Mouse (Mus musculus) kidney, postnatal 14 days (tissue): ENCODE data around the gene Akr1c13.
"Not testable (repeated sequence)": the region's sequence is repeated elsewhere in the genome, so short reads cannot be mapped to it uniquely, and the experiment has no call there.

Experiments
- DNase-seq: peaks from one replicate; pipeline ENCODE4 v3.0.0; 2022; ENCODE audit warnings: mixed read lengths

Akr1c13 gene

DNA sequence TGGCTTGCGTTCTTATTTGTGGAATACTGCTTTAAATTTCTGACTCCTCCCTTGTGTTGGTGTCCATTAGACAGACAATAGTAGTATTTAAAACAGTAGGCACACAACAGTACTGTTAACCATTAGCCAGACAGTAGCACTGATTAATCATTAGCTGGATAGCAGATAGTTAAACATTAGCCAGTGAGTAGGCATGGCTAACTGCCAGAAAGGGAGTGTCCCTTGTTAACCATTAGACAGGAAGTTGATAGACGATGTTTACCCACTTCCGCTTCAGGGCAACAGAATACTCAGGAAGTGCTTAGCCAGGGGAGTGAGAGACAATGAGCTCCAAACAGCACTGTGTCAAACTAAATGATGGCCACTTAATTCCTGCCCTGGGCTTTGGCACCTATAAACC, at the start of gene Akr1c13:
Gene Akr1c13 (plus strand): TSS at position 247 of the 400 bp plus-strand sequence.
- DNase-seq, result peak; percentile 69

DNA sequence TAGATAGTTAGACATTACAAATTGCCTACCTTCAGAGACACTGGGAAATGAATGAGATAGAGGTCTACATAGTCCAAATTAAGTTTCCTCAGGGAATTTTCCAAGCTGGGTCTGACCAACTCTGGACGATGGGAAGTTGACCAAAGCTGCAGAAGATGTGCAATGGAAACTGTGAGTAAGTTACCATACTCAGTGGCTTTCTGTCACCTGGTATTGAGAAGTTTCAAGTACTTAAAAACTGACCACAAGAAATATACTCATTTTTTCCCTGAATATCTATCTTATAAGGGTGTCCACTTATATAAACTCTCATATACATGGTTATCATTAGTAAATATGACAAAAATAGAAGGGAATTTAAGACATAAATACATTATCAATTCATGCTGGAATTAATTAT, 46.7 kb upstream of the Akr1c13 start:
- DNase-seq, result no peak

DNA sequence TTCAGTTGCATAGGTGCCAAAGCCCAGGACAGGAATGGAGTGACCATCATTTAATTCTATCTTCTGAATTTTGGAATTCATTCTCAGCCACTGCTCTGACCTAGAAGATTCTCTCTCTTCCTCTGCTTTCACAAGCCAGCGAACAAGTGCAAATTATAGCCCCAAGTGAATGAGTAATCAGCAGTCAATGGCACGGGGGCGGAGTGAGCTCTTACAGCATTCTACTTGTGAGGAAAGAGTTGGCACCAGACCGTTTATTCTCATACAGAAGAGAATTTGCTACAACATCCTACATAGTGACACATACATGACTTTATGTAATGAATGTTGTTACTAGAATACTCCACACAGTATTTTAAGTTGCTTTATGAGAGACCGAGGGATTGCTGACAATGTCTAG, 40.4 kb upstream of the Akr1c13 start, which contains the start of gene Akr1c18:
Gene Akr1c18 (minus strand): TSS at position 137 of the 400 bp plus-strand sequence.
- DNase-seq, result peak; percentile 4

- no peak for DNase-seq
Observed at GRCm38 (mm10) chr13:4152908-4153307, 38.0 kb upstream of the Akr1c13 start.

- no peak for DNase-seq
Observed at GRCm38 (mm10) chr13:4153593-4153992, 37.4 kb upstream of the Akr1c13 start.

DNA sequence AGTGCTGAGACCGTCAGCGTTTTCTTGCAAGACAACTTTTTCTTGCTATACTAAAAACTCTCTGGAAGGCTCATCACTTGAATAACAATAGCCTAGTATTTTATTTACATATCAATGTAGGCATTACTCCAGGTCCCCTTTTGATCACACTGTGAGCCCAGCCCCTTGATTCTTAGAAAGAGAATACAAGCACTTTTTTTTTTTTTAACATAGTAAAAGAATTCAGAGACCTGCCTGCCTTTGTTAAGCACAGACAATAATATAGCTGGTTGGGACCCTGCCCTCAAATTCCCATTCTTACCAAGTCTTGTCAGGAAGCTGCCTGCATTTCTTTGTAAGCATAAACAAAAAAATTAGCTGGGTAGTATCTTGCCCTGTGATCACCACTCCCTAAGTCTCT, 35.7 kb upstream of the Akr1c13 start:
- DNase-seq, result no peak

DNA sequence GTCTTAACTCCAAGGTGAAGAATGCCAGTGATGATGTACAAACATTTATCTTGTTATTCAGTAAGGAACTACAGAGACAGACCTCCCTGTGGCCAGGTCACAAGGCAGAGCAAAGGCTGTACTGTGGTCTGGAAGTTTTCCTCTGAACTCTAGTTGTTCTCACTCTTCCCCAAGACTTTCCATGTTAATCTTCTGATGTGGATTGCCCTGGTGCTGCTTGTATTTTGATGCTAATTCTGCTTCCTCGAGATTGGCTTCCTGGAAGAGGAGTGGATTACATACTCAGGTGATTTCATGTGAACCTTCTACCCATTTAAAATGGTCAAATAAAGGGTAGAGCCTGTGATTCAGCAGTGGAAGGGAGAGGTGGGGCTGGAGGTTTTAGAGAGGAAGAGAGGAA, 22.9 kb upstream of the Akr1c13 start:
- DNase-seq, result no peak

GRCm38 (mm10) chr13:4172978-4173377, 18.0 kb upstream of the Akr1c13 start:
- no peak for DNase-seq

DNA sequence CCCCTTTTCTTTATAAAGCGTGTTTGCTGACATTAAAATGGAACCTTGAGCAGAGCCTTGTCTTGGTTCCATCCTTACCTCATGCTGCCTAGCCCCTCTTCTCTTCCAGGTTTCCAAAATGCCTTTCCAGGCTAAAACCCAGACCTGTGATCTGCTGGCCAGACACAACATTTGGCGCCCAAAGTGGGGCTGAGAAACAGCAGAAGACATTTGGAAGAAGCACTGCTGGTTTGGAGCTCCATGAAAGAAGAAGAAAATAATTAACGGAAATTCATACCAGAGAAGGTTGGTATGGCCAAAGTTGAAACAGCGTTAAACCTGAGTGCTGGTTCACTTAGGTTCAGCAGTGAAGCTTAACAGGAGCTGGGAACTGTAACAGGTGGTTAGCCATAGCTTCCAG, 9.6 kb upstream of the Akr1c13 start:
- not testable (repeated sequence) for DNase-seq

DNA sequence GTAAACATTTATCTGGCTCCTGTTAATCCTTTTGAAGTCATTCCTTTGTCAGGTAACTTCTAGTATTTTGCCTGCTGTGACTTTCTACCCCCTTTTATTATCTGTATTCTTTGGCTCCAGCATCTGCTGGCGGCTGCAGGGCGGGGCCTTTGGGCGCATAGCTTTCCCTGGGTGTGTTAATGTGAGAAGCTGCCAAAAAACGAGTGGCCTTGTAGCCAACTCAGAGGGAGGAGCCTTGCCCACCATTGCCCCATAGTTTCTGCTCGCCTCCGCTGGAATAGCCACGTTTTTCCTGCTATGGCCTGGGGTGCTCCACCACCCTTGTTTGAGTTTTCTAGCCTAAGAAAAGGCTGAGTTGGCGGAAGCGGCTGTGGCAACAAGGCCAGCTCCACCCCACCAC, 7.8 kb upstream of the Akr1c13 start:
- DNase-seq, result no peak

DNA sequence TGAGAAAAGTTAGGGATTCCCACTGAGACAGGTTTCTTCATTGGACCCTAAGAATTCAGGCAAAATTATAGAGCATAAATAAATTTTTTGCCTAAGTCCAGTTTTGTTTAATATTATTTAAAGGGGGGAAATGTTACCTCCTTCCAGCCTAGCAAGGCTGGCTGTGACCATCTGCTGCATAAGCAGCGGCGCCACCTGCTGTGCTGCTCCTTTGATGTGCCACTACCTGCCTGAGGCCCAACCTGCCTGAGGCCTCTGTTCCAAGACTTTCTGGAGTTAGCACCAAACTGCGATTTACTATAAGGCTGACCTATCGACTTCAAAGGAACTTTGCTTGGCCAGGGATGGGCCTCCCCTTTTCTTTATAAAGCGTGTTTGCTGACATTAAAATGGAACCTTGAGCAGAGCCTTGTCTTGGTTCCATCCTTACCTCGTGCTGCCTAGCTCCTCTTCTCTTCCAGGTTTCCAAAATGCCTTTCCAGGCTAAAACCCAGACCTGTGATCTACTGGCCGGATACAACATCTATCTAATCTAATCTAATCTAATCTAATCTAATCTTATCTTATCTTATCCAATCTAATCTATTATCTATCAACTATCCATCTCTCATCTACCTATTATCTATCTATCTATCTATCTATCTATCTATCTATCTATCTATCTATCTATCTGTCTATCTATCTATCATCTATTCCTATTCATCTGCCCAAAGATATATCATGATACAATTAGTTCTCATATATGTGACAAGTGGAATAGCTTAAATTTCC, 4.1 kb upstream of the Akr1c13 start:
- DNase-seq, result peak; percentile 22

- DNase-seq, result peak; percentile 51
Observed at GRCm38 (mm10) chr13:4188174-4188573, 2.8 kb upstream of the Akr1c13 start.

DNA sequence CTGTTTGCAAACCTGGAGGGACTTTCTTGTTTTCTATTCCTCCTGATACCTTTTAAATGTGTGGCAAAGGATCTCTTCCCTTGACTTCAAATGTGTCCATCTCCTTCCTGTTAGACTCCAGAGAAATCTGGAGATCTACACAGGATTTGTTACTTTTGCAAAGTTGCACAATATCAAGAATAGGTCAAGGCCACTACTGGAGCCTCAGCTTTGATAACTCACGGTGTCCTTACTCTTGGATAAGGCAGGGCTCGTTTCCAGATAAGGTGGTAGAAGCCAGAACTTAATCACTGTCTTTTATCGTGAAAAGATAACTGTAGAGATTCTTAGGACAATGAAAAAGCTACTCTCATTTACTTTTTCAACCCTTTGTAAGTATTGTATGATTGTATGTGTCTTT, 1.6 kb downstream of the Akr1c13 start:
- no peak for DNase-seq

GRCm38 (mm10) chr13:4206147-4206903, 15.4 kb downstream of the Akr1c13 start:
- DNase-seq, result no peak

DNA sequence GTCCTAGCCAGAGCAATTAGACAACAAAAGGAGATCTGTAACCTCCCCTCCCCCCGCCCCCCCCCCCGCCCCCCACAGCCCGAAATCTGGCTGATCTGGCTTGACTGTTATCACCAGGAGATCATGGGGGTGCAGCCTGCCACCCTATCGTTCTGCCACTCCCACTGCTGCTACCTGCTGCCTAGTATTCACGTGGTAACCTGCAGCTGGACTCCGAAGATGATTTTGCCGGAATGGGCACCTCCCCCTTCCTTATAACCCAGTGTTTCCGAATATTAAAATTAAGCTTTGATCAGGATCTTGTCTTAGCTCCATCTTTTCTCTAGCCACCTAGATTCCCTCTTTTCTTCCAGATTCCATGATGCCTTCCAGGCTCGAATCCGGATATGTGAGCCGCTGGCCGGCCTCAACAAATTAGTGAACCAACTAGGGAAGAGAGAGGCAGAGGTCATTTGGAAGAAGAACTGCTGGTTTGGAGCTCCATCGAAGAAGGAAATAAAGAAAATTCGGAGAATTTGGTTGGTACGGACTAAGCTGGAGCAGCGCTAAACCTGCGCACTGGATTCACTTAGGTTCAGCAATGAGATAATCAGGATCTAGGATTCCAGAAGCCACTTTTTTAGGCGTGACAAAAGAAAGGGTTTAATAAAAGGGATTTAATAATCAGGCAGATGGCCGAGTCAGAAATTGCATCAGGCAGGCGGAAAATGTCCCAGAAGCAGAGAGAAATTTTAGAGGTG, 20.8 kb downstream of the Akr1c13 start:
- DNase-seq, result no peak

DNA sequence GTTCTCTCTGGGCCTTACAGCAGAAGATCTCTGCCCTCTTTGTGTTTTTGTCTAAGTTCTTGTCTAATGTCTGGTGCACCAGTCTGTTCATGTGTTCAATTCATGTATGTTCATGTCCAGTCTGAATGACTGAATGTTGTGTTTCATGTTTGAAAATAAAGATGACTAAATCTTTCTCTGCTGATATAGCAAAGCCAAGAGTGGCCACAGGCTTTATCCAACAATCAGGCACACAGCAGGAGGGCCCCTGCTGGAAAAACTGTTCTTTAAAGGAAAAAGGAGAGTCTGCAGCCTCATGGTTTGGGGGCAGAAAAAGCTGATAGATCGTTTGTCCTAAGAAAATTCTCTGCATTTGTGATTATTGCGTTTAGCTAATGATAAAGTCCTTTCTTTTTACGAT, 21.4 kb downstream of the Akr1c13 start:
- no peak for DNase-seq

DNA sequence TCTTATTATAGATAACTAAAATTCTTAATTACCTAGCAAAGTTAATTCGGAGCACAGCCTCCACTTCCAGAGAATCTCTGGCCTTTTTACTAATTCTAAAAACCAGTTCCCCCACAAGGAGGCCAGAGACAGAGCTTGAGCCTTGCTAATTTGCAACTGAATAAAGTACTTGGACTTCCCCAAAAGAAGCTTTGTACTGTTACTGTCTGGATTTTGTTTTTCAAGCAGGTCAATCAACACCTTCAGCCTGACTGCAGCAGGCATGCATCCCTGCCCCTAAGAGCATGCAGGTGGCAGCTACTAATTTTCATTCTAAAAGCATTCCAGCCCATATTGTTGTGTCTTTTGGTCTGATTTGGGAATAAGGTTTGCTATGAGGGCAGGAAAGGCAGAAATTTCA, 24.5 kb downstream of the Akr1c13 start:
- DNase-seq, result not testable (repeated sequence)

- DNase-seq, result peak; percentile 14
Observed at GRCm38 (mm10) chr13:4228441-4228840, 37.5 kb downstream of the Akr1c13 start, which contains the start of gene Akr1c19. Gene Akr1c19, plus strand, starts transcription at chr13:4228700.

DNA sequence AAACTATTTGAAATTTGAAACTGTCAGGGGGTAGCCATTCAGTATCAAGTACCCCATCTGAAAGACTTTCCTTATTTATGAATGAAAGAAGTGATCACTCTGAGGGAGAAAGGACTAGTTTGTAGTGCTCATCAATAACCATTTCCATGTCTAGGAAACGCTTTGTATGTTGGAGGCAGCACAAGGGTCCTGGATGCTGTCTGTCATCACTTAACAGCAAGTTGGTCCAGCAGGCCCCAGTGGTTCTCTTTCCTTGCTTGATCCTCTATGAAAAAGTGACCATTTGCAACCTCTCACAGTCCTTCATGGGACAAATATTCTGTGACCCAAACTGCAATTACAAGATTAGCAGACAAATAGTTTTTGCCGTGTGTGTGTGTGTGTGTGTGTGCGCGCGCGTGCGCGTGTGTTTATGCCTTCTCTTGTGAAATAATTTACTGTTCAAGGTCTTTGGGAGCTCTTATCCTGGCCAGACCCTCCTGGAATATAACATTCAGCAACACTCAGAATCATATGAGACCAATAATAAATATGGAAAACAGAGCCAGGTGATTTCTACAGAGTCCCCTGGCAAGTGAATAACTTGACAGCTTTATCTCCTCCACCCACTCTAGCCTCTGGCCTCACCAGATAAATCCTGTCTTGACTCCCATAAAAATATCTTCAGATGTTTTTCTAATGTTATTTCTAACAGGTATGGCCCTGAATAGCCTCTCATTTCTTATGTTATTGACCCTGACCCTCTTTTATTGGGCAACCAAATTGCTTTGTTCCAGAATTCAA, 40.1 kb downstream of the Akr1c13 start:
- DNase-seq, result no peak

GRCm38 (mm10) chr13:4233135-4233534, 42.2 kb downstream of the Akr1c13 start:
- DNase-seq, result no peak

- DNase-seq, result peak; percentile 76
Observed at GRCm38 (mm10) chr13:4233536-4234172, 42.7 kb downstream of the Akr1c13 start.
